Comparison of ENCODE assay signal across 19 mouse cellular contexts in the genomic region with DNA sequence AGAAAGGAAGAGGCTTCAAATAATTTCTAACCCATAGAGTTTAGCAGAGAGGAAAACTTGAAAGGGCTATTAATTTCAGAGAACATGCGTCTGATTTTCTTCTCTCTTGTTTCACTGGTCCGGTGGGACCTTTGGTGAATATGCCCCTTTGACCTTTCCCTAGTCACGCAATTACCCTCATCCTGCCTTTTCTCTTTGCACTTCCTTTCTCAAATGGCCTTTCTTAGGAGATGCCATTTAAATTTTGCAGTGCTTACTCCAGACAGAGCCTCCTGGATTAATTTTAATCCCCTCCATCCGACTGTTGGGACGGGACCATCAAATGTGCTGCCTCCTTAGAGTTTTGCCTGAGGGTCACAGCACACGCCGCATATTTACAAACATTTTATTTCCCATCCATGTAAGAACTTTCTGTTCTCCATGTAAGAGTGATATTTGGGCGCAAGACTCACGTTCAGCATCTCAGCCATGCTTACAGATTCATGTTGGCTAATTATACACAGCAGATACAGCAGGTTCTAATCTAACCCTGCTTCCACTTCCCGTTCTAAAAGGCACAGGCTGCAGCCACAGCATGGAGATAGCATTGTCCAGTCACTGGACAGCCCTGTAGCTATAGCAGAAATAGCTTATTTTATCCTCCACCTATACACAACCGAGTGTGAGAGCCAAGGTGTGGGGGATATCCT.
A peak's percentile ranks its signal among the peaks of the same experiment; 100 is the strongest.
DNase-seq lines count a peak whose midpoint lies in the region; ATAC-seq lines count a peak whose summit lies in the region.
"Had no signal": no experiment of that assay in that cellular context is flagged by ENCODE, and none has a peak within 500 bp of the region (broad histone marks: within the 10 kb centered on the region; RNA-seq: fewer than 3 reads in every experiment).

No protein-coding gene starts in this region.

- H3K27ac ChIP-seq in forebrain, embryonic 11.5 days (ENCODE audit: low read depth, low read length): 0 out of 2 replicates have a peak overlapping the region, but pooled peaks have one; percentile 46
- H3K27ac ChIP-seq in forebrain, embryonic 16.5 days (ENCODE audit: low read length): no peak overlapping the region
- no peak overlapping the region for H3K27ac ChIP-seq in neural tube, embryonic 12.5 days
- H3K27ac ChIP-seq: embryonic facial prominence, embryonic 15.5 days; liver, embryonic 15.5 days; stomach, postnatal 0 days had no signal

- peak; percentile 25 for ATAC-seq in forebrain, embryonic 11.5 days (replicated peaks; ENCODE audit: low FRiP score)
- ATAC-seq in forebrain, embryonic 16.5 days: no peak
- ATAC-seq in megakaryocyte, adult 5-6 weeks (ENCODE audit: poor library complexity, severe bottlenecking): no peak
- ATAC-seq in megakaryocyte progenitor cell, adult 5-6 weeks (replicated peaks; ENCODE audit: poor library complexity): peak; percentile 39; the same call in 1 of the 2 replicates
- ATAC-seq in neural tube, embryonic 12.5 days (ENCODE audit: low FRiP score, low read depth): 0 out of 2 replicates have a peak, but pooled peaks have one; percentile 7
- ATAC-seq: activated CD4-positive, CD25-positive, alpha-beta regulatory T cell, adult 4 months had no signal

- WGBS in forebrain, embryonic 11.5 days: 12% methylated on average over 11 of the region's 11 CpGs
- WGBS in forebrain, embryonic 16.5 days: 27% methylated on average over 11 of the region's 11 CpGs
- WGBS in neural tube, embryonic 12.5 days: 19% methylated on average over 11 of the region's 11 CpGs

- H3K4me3 ChIP-seq in forebrain, embryonic 11.5 days (ENCODE audit: low read depth, low read length): no peak overlapping the region
- H3K4me3 ChIP-seq in forebrain, embryonic 16.5 days (replicated peaks; ENCODE audit: low read length): no peak overlapping the region
- H3K4me3 ChIP-seq in megakaryocyte, embryonic 14.5 days (replicated peaks): peak overlapping the region; percentile 1
- H3K4me3 ChIP-seq in neural tube, embryonic 12.5 days: no peak overlapping the region
- H3K4me3 ChIP-seq: embryonic facial prominence, embryonic 15.5 days; liver, embryonic 15.5 days had no signal

- no peak overlapping the region for H3K9ac ChIP-seq in forebrain, embryonic 11.5 days (ENCODE audit: low read length)
- H3K9ac ChIP-seq in forebrain, embryonic 16.5 days (replicated peaks; ENCODE audit: low read depth, low read length): no peak overlapping the region
- H3K9ac ChIP-seq in neural tube, embryonic 12.5 days: no peak overlapping the region
- H3K9ac ChIP-seq: embryonic facial prominence, embryonic 15.5 days; liver, embryonic 15.5 days had no signal

- intact Hi-C loops in left cerebral cortex, postnatal 25 days (cut with DNase I): no loop called here

- H3K4me1 ChIP-seq in forebrain, embryonic 11.5 days (replicated peaks; ENCODE audit: control insufficient read depth, insufficient read depth, low read length): no peaks in the 10 kb centered on the region
- H3K4me1 ChIP-seq in forebrain, embryonic 16.5 days (replicated peaks; ENCODE audit: control insufficient read depth, insufficient read depth, low read length): no peaks in the 10 kb centered on the region
- peaks cover 48% of the 10 kb centered on the region for H3K4me1 ChIP-seq in megakaryocyte, embryonic 14.5 days
- H3K4me1 ChIP-seq in neural tube, embryonic 12.5 days: peaks cover 11% of the 10 kb centered on the region

- no peaks in the 10 kb centered on the region for H3K36me3 ChIP-seq in forebrain, embryonic 11.5 days (ENCODE audit: control insufficient read depth, insufficient read depth, low read length)
- H3K36me3 ChIP-seq in forebrain, embryonic 16.5 days (ENCODE audit: control insufficient read depth, insufficient read depth): no peaks in the 10 kb centered on the region
- no peaks in the 10 kb centered on the region for H3K36me3 ChIP-seq in megakaryocyte, embryonic 14.5 days (replicated peaks; ENCODE audit: low read length)
- no peaks in the 10 kb centered on the region for H3K36me3 ChIP-seq in neural tube, embryonic 12.5 days
- H3K36me3 ChIP-seq: embryonic facial prominence, embryonic 15.5 days; liver, embryonic 15.5 days had no signal

- DNase-seq in forebrain, embryonic 11.5 days (ENCODE audit: low spot score): no peak
- no peak for DNase-seq in left cerebral cortex, postnatal 25 days (ENCODE audit: low spot score in 2 of 2)
- no peak for DNase-seq in thymus, postnatal 14 days
- DNase-seq: cerebellum, adult 11 months; cerebellum, postnatal 25 days; gastrocnemius, postnatal 10 days; heart, postnatal 14 days; kidney, adult 11 months; kidney, postnatal 25 days; thymus, postnatal 25 days had no signal

- no peaks in the 10 kb centered on the region for H3K27me3 ChIP-seq in forebrain, embryonic 11.5 days (ENCODE audit: control insufficient read depth, insufficient read depth, low read length)
- H3K27me3 ChIP-seq in forebrain, embryonic 16.5 days (replicated peaks; ENCODE audit: control insufficient read depth, insufficient read depth, low read length): no peaks in the 10 kb centered on the region
- no peaks in the 10 kb centered on the region for H3K27me3 ChIP-seq in megakaryocyte, embryonic 14.5 days (replicated peaks)
- no peaks in the 10 kb centered on the region for H3K27me3 ChIP-seq in neural tube, embryonic 12.5 days (replicated peaks)
- H3K27me3 ChIP-seq: embryonic facial prominence, embryonic 15.5 days; liver, embryonic 15.5 days had no signal

- H3K9me3 ChIP-seq in forebrain, embryonic 11.5 days (ENCODE audit: control insufficient read depth, low read length): no peaks in the 10 kb centered on the region
- H3K9me3 ChIP-seq in forebrain, embryonic 16.5 days (ENCODE audit: control insufficient read depth, low read length): no peaks in the 10 kb centered on the region
- no peaks in the 10 kb centered on the region for H3K9me3 ChIP-seq in megakaryocyte, embryonic 14.5 days
- no peaks in the 10 kb centered on the region for H3K9me3 ChIP-seq in neural tube, embryonic 12.5 days
- H3K9me3 ChIP-seq: embryonic facial prominence, embryonic 15.5 days; liver, embryonic 15.5 days had no signal

- no peak overlapping the region for H3K4me2 ChIP-seq in forebrain, embryonic 11.5 days (ENCODE audit: low read depth, low read length, severe bottlenecking)
- no peak overlapping the region for H3K4me2 ChIP-seq in forebrain, embryonic 16.5 days (ENCODE audit: low read length)
- H3K4me2 ChIP-seq in neural tube, embryonic 12.5 days (replicated peaks): 0 out of 2 replicates have a peak overlapping the region, but pooled peaks have one; percentile 9
- H3K4me2 ChIP-seq: embryonic facial prominence, embryonic 15.5 days; liver, embryonic 15.5 days had no signal

Comparison
In these comparisons a context has a peak if more than half of its experiments do, and no peak if none do; other contexts are left out.
1. ATAC-seq: peak in forebrain, embryonic 11.5 days (single experiment), megakaryocyte progenitor cell, adult 5-6 weeks (single experiment) and neural tube, embryonic 12.5 days (single experiment); none in forebrain, embryonic 16.5 days (single experiment) and megakaryocyte, adult 5-6 weeks (single experiment).